Mouse (Mus musculus) midbrain, embryonic 11.5 days (tissue): ENCODE data around the gene Zfp853. TPM values are rescaled to one million over a fixed set of nuclear protein-coding genes. Genes with fewer than 3 reads are reported as not detected.

Source experiments
- ATAC-seq: fragments of 200-750 bp; cut with Nextera tagmentation; 2 replicates; pipeline ENCODE4 v1.8.0; 2017; ENCODE audit warnings: moderate TSS enrichment, moderate library complexity; ENCODE audit not compliant: low FRiP score
- DNase-seq: peaks from one replicate; pipeline ENCODE4 v3.0.0; 2015; ENCODE audit warnings: low spot score; ENCODE audit errors: missing footprints
- H3K27ac ChIP-seq: fragments of 300-500 bp; sonication (generic); 2 replicates; pipeline ENCODE4 v1.5.1; 2014; ENCODE audit warnings: low read depth, low read length
- H3K27me3 ChIP-seq: fragments of 300-500 bp; sonication (generic); 2 replicates; pipeline ENCODE4 v1.6.1; 2014; ENCODE audit warnings: mild to moderate bottlenecking, low read length, moderate library complexity, mixed read lengths; ENCODE audit not compliant: control insufficient read depth, insufficient read depth
- H3K36me3 ChIP-seq: fragments of 300-500 bp; sonication (generic); 2 replicates; pipeline ENCODE4 v1.6.1; 2014; ENCODE audit warnings: mild to moderate bottlenecking, low read length, moderate library complexity, mixed read lengths; ENCODE audit not compliant: control insufficient read depth, insufficient read depth
- H3K4me1 ChIP-seq: fragments of 300-500 bp; sonication (generic); 2 replicates; pipeline ENCODE4 v1.6.1; 2014; ENCODE audit warnings: low read length; ENCODE audit not compliant: control insufficient read depth, insufficient read depth
- H3K4me2 ChIP-seq: fragments of 300-500 bp; sonication (generic); 2 replicates; pipeline ENCODE4 v1.6.1; 2014; ENCODE audit warnings: mild to moderate bottlenecking, moderate library complexity
- H3K4me3 ChIP-seq: fragments of 300-500 bp; sonication (generic); 2 replicates; pipeline ENCODE4 v1.5.1; 2014; ENCODE audit warnings: low read depth, low read length
- H3K9ac ChIP-seq: fragments of 300-500 bp; sonication (generic); 2 replicates; pipeline ENCODE4 v1.6.1; 2014; ENCODE audit warnings: low read length
- H3K9me3 ChIP-seq: fragments of 300-500 bp; sonication (generic); 2 replicates; pipeline ENCODE4 v1.6.1; 2016; ENCODE audit warnings: low read length; ENCODE audit not compliant: control insufficient read depth
- WGBS: fragments of 180-500 bp; shearing (Covaris S2); extraction: QIAGEN DNeasy Blood & Tissue Kit; methylation state at CpG from one replicate; pipeline ENCODE4 v1.1.7; 2014; 5-methylcytosine and 5-hydroxymethylcytosine counted together
- polyA plus RNA-seq: library from polyadenylated mRNA; unstranded; fragments of >200 nt; fragmentation: Nextera tagmentation; extraction: Ambion mirVana; gene quantifications from 2 replicates; pipeline ENCODE4 v1.2.1, GENCODE M21; 2014

The Zfp853 gene
- polyA plus RNA-seq, 1 experiment from 2014 or later: 0.08 TPM

DNA sequence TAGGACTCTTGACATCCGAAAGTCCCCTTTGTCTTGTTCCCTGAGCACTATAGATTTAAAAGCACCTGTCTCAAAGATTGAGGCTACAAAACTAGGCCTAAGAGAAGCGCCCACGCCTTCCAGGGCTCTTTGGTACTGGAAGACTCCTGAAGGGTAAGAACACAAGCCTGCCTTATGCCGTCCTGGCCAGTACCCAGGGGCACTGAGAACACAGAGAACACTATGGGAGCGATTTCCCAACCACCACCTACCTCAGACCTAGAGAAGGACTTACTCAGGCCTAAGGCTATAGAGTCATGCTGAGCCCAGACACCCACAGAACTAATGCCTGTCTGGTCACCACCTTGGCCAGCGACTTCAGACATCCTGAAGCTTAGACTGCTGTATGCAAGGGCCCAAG is 26.6 kb downstream of the Zfp853 start:
- Histone ChIP-seq H3K27ac (no peak overlapping the region), H3K4me2 (no peak overlapping the region), H3K4me3 (no peak overlapping the region), H3K9ac (no peak overlapping the region), H3K9me3 (no peaks in the 10 kb centered on the region), H3K27me3 (no peaks in the 10 kb centered on the region), H3K4me1 (peaks cover 16% of the 10 kb centered on the region), H3K36me3 (peaks cover 7% of the 10 kb centered on the region)
- 89% methylated on average over 6 of the region's 6 CpGs for WGBS
- DNase-seq (no peak), ATAC-seq (no peak)

DNA sequence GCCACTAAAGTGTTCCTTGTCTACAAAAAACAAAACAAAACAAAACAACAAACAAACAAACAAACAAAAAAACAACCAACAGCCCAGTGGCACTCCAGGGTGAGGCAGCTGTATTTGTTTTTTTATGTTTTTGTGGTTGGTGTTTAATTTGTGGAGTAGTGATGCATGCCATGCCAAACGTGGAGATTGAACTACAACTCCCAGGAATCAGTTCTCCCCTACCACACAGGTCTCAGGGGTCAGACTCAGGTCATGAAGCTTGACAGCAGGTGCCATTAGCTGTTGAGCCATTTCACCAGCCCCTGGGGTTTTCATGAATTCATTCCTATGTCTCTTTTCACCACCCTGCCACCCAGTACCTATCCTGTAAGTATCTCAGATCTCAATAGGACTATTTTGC is 28.0 kb downstream of the Zfp853 start:
- H3K4me2 ChIP-seq: no peak overlapping the region
- H3K27me3 ChIP-seq: no peaks in the 10 kb centered on the region
- DNase-seq (no peak), ATAC-seq (no peak)
- H3K9me3 ChIP-seq: no peaks in the 10 kb centered on the region
- peaks cover 15% of the 10 kb centered on the region for H3K36me3 ChIP-seq
- WGBS: 74% methylated on average over 1 of the region's 1 CpGs
- no peak overlapping the region for H3K27ac ChIP-seq
- peaks cover 10% of the 10 kb centered on the region for H3K4me1 ChIP-seq
- H3K9ac ChIP-seq: no peak overlapping the region
- no peak overlapping the region for H3K4me3 ChIP-seq

DNA sequence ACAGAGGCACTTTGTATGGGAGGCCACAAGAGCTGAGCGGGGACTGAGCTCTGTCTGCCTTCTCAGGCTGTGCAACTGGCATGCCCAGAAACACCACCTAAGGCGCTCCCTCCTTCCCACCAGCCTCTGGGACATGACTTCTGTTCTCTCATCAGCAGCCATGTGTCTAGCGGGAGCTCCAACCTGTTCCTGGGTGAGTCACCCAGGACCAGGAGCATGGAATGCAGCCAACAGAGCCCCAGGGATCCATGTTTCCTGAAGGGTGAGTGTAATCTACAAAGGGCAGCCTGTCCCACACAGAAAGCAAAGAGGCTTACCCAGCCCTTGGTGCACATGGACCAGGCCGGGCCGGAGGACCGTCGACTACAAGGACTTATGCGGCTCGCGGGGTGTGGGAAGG is 28.7 kb downstream of the Zfp853 start:
- DNase-seq: no peak
- whole genome bisulfite sequencing: 93% methylated on average over 10 of the region's 10 CpGs
- H3K9me3 ChIP-seq: no peaks in the 10 kb centered on the region
- H3K9ac ChIP-seq: no peak overlapping the region
- no peak overlapping the region for H3K4me2 ChIP-seq
- no peak for ATAC-seq
- no peak overlapping the region for H3K27ac ChIP-seq
- H3K4me3 ChIP-seq: no peak overlapping the region
- H3K36me3 ChIP-seq: peaks cover 17% of the 10 kb centered on the region
- peaks cover 7% of the 10 kb centered on the region for H3K4me1 ChIP-seq
- no peaks in the 10 kb centered on the region for H3K27me3 ChIP-seq

DNA sequence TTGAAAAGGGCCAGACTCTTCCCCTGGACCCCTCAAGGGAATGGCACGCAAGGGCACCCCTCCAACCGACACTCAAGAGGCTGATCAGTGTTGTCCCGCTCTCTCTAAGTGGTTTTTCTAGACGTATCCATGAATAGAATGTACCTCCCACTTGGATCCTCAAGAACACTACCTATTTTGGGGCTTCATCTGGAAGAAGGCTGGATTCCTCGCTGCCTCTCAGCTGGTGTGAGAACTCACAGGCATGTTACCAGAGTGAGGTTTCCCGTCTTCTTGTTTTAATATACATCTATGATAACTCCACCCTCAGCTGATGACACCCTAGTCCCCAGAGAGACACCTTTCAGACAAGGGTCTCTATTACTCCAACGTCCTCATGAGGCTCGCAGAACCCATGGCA is 31.8 kb downstream of the Zfp853 start:
- H3K9ac ChIP-seq: no peak overlapping the region
- H3K4me1 ChIP-seq: no peaks in the 10 kb centered on the region
- 94% methylated on average over 8 of the region's 8 CpGs for WGBS
- peaks cover 13% of the 10 kb centered on the region for H3K27me3 ChIP-seq
- H3K36me3 ChIP-seq: peaks cover 22% of the 10 kb centered on the region
- no peak overlapping the region for H3K4me2 ChIP-seq
- H3K4me3 ChIP-seq: no peak overlapping the region
- no peak overlapping the region for H3K27ac ChIP-seq
- ATAC-seq (no peak), DNase-seq (no peak)
- no peaks in the 10 kb centered on the region for H3K9me3 ChIP-seq

DNA sequence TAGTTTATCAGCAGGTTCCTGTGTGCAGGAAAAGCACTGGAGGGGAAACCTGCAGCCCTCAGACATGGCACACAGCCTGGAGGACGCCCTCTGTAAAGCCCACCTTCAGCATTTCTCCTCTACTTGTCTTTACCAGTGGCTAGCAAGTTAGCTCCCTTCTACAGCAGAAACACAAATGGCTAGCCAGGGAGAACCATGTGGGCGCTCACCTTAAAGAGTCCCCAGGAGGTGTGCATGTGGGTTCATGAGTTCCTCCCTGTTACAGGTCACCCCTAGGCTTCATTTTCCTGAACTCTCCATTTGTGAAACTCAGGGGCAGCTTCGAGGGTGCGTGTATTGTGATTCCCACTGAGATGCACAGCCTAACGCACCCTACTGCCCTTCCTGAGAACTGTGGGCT is 37.6 kb downstream of the Zfp853 start:
- no peak overlapping the region for H3K9ac ChIP-seq
- DNase-seq (peak; percentile 87), ATAC-seq (no peak)
- no peak overlapping the region for H3K27ac ChIP-seq
- H3K4me3 ChIP-seq: no peak overlapping the region
- peaks cover 65% of the 10 kb centered on the region for H3K27me3 ChIP-seq
- no peak overlapping the region for H3K4me2 ChIP-seq
- H3K9me3 ChIP-seq: no peaks in the 10 kb centered on the region
- H3K36me3 ChIP-seq: peaks cover 16% of the 10 kb centered on the region
- WGBS: 78% methylated on average over 5 of the region's 5 CpGs
- H3K4me1 ChIP-seq: peaks cover 14% of the 10 kb centered on the region

DNA sequence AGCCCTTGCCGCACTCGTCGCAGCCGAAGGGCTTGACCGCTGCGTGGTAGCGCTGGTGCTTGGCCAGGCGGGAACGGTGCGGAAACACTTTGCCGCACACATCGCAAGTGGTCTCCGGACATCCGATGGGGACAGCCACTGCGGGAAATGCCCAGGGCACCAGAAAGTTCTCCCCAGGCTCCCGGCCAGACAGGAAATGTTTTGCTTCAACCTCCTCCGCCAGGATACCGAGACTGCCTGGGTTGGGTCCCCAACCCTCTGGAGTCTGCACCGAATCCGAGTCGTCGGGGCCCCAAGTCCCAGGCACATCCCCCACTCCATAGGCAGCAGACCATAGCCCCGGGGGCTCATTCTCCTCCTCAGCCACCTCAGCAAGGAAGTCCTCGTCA is 38.3 kb downstream of the Zfp853 start:
- WGBS: 11% methylated on average over 24 of the region's 24 CpGs
- no peaks in the 10 kb centered on the region for H3K9me3 ChIP-seq
- H3K4me1 ChIP-seq: peaks cover 14% of the 10 kb centered on the region
- ATAC-seq (no peak), DNase-seq (peak; percentile 90)
- no peak overlapping the region for H3K4me3 ChIP-seq
- H3K36me3 ChIP-seq: peaks cover 10% of the 10 kb centered on the region; the same call in 1 of the 2 replicates
- peaks cover 65% of the 10 kb centered on the region for H3K27me3 ChIP-seq
- H3K9ac ChIP-seq: no peak overlapping the region
- no peak overlapping the region for H3K27ac ChIP-seq
- no peak overlapping the region for H3K4me2 ChIP-seq

DNA sequence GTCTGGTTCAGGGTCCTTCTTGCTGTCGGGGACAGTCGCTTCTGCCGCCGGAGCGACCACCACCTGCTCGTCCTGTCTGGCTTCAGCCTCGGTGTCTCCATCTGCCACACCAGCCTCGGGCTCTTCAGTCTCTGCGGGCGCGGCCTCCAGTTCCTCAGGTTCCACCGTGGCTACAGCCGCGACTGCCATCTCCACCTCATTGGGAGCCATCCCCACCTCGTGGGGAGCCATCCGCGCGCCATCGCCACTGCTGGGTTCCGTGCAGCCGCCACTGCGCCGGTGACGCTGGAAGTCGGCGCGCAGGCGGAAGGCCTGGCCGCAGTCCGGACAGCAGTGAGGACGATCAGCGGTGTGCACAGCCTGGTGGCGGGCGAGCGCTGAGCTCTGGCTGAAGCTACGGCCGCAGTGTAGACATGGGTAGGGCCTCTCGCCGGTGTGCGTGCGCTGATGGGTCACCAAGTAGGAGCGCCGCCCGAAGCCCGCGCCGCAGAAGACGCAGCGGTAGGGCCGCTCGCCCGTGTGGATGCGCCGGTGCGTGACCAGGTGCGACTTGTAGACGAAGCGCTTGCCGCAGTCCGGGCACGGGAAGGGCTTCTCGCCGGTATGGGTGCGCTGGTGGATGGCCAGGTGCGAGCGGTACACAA is 38.8 kb downstream of the Zfp853 start:
- Histone ChIP-seq H3K27ac (no peak overlapping the region), H3K4me1 (peaks cover 14% of the 10 kb centered on the region), H3K9ac (no peak overlapping the region), H3K4me2 (no peak overlapping the region), H3K36me3 (peaks cover 10% of the 10 kb centered on the region; the same call in 1 of the 2 replicates), H3K27me3 (peaks cover 65% of the 10 kb centered on the region), H3K9me3 (no peaks in the 10 kb centered on the region), H3K4me3 (peak overlapping the region; percentile 35; the same call in 1 of the 2 replicates)
- DNase-seq (no peak), ATAC-seq (0 out of 2 replicates have a peak, but pooled peaks have one; percentile 22)
- 4% methylated on average over 66 of the region's 66 CpGs for WGBS

DNA sequence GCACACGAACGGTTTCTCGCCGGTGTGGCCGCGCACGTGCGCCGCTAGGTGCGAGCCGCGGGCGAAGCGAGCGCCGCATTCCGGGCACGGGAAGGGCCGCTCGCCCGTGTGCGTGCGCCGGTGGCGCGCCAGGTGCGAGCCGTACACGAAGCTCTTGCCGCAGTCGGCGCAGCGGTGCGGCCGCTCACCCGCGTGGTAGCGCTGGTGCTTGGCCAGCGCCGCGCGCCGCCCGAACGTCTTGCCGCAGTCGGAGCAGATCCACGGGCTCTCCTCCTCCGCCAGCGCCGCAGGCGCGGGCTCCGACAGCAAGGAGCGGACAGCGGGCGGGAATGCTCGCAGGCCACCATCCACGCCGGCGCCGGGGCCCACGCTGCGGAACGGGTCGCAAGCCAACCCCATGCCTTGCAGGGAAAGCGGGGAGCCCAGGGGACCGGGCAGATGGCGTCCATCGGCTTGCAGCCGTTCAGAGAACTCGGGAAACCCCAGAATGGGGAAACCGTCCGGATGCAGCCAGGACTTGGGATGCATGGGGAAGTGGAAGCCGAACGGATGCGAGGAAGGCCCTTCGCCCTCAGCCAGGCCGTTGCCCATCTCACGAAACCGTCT is 39.4 kb downstream of the Zfp853 start:
- no peak overlapping the region for H3K27ac ChIP-seq
- H3K9me3 ChIP-seq: no peaks in the 10 kb centered on the region
- peak overlapping the region; percentile 53 for H3K4me2 ChIP-seq
- H3K36me3 ChIP-seq: peaks cover 10% of the 10 kb centered on the region; the same call in 1 of the 2 replicates
- H3K27me3 ChIP-seq: peaks cover 65% of the 10 kb centered on the region
- ATAC-seq (0 out of 2 replicates have a peak, but pooled peaks have one; percentile 8), DNase-seq (peak; percentile 94)
- peaks cover 14% of the 10 kb centered on the region for H3K4me1 ChIP-seq
- WGBS: 3% methylated on average over 78 of the region's 81 CpGs
- H3K9ac ChIP-seq: peak overlapping the region; percentile 24; the same call in 1 of the 2 replicates
- H3K4me3 ChIP-seq: peak overlapping the region; percentile 35

DNA sequence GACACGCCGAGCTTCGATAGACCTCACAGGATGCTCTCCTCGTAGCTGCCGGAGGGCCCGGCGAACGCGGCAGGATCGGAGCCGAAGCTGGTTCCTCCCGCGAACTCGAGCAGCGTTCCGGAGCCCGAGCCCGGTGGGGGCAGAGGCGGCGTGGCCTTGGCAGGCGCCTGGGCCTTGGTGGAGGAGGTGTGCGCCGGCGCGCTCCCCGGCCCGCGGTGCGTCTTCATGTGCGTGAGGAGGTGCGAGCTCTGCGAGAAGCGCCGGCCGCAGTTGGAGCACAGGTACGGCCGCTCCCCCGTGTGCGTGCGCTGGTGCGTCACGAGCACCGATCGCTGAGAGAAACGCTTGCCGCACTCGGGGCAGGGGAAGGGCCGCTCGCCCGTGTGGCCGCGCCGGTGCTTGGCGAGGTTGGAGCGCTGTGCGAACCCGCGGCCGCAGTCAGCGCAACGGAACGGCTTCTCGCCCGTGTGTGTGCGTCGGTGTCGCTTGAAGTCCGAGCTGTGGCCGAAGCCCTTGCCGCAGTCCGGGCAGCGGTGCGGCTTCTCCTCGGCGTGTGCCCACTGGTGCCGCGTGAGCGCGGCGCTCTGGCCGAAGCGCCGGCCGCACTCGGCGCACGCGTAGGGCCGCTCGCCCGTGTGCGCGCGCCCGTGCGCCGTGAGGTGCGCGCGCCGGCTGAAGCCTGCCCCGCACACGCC is 40.1 kb downstream of the Zfp853 start:
- peaks cover 65% of the 10 kb centered on the region for H3K27me3 ChIP-seq
- H3K4me2 ChIP-seq: peak overlapping the region; percentile 53
- peaks cover 14% of the 10 kb centered on the region for H3K4me1 ChIP-seq
- no peak overlapping the region for H3K27ac ChIP-seq
- no peak overlapping the region for H3K9ac ChIP-seq
- 2% methylated on average over 103 of the region's 103 CpGs for WGBS
- DNase-seq (peak; percentile 95), ATAC-seq (peak; percentile 19; the same call in 1 of the 2 replicates)
- no peaks in the 10 kb centered on the region for H3K9me3 ChIP-seq
- peaks cover 13% of the 10 kb centered on the region; the same call in 1 of the 2 replicates for H3K36me3 ChIP-seq
- H3K4me3 ChIP-seq: peak overlapping the region; percentile 35
